Mouse (Mus musculus): ENCODE data around the gene D330045A20Rik.
"Not testable (repeated sequence)": the region's sequence is repeated elsewhere in the genome, so short reads cannot be mapped to it uniquely, and the experiment has no call there.

The D330045A20Rik gene

DNA sequence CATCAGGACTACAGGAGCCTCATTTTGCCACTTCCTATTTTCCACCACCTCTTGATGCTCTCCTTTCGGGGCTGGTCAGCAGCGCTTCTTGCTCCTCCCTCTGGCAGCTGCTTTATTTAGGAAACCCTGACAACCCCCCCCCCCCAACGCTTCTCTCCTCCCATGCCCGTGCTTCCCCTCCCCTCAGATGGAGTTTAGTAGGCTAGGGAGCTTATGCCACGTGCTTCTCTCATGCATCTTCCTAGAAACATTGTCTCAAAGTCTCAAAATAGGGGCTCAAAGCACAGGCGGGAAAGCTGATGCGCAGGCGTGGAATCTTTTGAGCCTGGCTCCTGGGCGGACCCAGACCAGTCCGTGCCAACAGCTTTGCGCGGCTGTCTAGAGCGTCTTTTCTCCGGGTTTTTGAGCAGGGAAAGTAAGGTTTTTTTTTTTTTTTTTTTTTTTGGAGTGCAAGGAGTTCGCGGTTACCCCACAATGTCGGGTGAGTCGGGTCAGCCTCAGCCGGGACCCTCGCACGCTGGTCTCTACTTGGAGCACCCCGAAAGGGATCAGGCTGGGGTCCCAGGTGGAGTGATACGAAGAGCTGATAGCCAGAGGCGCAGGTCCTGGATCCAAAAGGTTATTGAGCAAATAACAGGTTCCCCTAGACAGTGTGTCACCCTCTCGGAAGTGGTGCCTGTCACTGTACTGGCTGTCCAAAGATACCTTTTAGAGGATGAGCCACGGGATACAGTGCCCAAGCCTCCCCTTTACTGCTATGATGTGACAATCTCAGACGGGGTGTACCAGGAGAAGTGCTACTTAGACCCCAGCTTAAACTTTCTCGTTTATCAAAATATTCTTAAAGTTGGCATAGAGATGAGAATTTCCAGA is at the start of gene D330045A20Rik:
TSS of gene D330045A20Rik (plus strand) at position 346 of the 873 bp plus-strand sequence.
- in situ Hi-C loops (cut with MboI; ENCODE audit: low pct_unique_long_range_greater_than_20kb in 1 of 2, low sequenced_read_pairs in 2 of 2, unreplicated experiment in 1 of 2), result no loop called here

DNA sequence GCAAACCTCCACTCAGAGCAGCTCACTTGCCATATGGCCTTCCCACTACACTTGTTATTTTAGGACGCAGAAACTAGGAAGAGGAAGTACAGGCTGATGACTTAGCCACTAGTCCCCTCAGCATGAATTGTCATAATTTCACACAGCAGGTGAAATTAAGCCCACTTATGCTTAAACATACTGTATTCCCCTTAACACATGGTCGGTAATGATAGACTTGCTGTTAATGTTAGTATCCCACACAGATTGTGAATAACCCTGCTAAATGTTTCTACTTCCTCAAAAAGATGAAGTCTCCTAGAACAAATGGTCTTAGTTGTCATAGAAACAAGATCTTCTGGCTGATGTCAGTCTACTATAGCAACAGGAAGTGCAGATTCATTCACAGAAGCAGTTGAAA is 47.6 kb upstream of the D330045A20Rik start:
- in situ Hi-C loops (cut with MboI; ENCODE audit: low pct_unique_long_range_greater_than_20kb in 1 of 2, low sequenced_read_pairs in 2 of 2, unreplicated experiment in 1 of 2), result no loop called here

- in situ Hi-C loops (cut with MboI; ENCODE audit: low pct_unique_long_range_greater_than_20kb in 1 of 2, low sequenced_read_pairs in 2 of 2, unreplicated experiment in 1 of 2), result no loop called here
Measured at GRCm38 (mm10) chrX:139435202-139435601, 45.0 kb upstream of the D330045A20Rik start.

- in situ Hi-C loops (cut with MboI; ENCODE audit: low pct_unique_long_range_greater_than_20kb in 1 of 2, low sequenced_read_pairs in 2 of 2, unreplicated experiment in 1 of 2), result not testable (repeated sequence)
Measured at GRCm38 (mm10) chrX:139441057-139441456, 39.1 kb upstream of the D330045A20Rik start.

- in situ Hi-C loops (cut with MboI; ENCODE audit: low pct_unique_long_range_greater_than_20kb in 1 of 2, low sequenced_read_pairs in 2 of 2, unreplicated experiment in 1 of 2), result no loop called here
Measured at GRCm38 (mm10) chrX:139456812-139457211, 23.4 kb upstream of the D330045A20Rik start.

- in situ Hi-C loops (cut with MboI; ENCODE audit: low pct_unique_long_range_greater_than_20kb in 1 of 2, low sequenced_read_pairs in 2 of 2, unreplicated experiment in 1 of 2), result no loop called here
Measured at GRCm38 (mm10) chrX:139482083-139482482, 1.9 kb downstream of the D330045A20Rik start.

- in situ Hi-C loops (cut with MboI; ENCODE audit: low pct_unique_long_range_greater_than_20kb in 1 of 2, low sequenced_read_pairs in 2 of 2, unreplicated experiment in 1 of 2), result no loop called here
Measured at GRCm38 (mm10) chrX:139484974-139485373, 4.8 kb downstream of the D330045A20Rik start.

- in situ Hi-C loops (cut with MboI; ENCODE audit: low pct_unique_long_range_greater_than_20kb in 1 of 2, low sequenced_read_pairs in 2 of 2, unreplicated experiment in 1 of 2), result no loop called here
Measured at GRCm38 (mm10) chrX:139516156-139516555, 36.0 kb downstream of the D330045A20Rik start.

DNA sequence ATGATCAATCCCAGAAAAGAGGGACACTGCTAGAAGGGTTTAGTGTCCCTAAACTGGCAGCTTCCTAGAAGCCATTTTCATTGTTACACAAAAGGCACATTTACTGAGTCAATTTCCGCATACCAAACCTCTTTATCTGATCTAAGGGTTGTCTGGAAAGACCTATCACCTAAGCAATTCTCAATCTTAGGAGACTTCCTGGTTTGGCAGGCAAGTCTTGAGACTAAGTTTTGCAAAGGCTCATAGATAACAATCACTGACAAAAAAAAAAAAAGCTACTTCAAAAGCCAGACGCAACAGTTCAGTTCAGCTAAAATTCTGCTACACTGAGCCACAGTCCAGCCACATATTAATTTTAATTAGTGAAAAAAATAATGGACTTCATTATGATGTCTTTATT is 39.1 kb downstream of the D330045A20Rik start:
- in situ Hi-C loops (cut with MboI; ENCODE audit: low pct_unique_long_range_greater_than_20kb in 1 of 2, low sequenced_read_pairs in 2 of 2, unreplicated experiment in 1 of 2), result no loop called here

GRCm38 (mm10) chrX:139524303-139525091 is 44.3 kb downstream of the D330045A20Rik start:
- in situ Hi-C loops (cut with MboI; ENCODE audit: low pct_unique_long_range_greater_than_20kb in 1 of 2, low sequenced_read_pairs in 2 of 2, unreplicated experiment in 1 of 2), result no loop called here

DNA sequence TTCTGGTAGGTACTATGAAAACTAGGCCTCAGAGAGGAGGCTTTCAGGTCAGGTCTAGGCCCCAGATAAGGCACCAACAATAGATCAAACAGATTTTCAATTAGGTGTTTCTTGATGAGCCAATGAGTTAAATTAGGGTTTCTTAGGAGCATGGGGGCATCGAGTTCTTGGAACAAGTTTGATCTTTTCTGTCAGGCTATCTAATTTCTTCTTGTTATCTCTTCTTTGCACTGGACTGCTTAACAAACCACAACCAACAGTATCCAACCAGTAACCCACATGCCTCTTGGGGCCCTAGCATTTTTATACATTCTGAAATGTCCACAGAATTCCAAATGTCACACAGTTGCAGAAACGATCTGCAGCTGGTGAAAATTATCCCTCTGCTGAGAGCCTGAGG is 45.6 kb downstream of the D330045A20Rik start:
- in situ Hi-C loops (cut with MboI; ENCODE audit: low pct_unique_long_range_greater_than_20kb in 1 of 2, low sequenced_read_pairs in 2 of 2, unreplicated experiment in 1 of 2), result no loop called here

- in situ Hi-C loops (cut with MboI; ENCODE audit: low pct_unique_long_range_greater_than_20kb in 1 of 2, low sequenced_read_pairs in 2 of 2, unreplicated experiment in 1 of 2), result no loop called here
Measured at GRCm38 (mm10) chrX:139526984-139527383, 46.8 kb downstream of the D330045A20Rik start.

DNA sequence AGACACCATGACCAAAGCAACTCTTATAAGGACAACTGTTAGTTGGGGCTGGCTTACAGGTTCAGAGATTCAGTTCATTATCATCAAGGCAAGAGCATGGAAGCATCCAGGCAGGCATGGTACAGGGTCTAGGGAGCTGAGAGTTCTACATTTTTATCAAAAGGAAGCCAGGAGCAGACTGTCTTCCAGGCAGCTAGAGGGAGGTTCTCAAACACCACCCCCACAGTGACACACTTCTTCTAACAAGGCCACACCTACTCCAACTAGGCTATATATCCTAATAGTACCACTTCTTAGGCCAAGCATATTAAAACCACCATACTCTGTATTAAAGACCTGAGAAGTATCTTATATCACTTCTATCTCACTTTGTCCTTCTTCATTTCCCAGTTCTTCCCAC is 49.5 kb downstream of the D330045A20Rik start:
- in situ Hi-C loops (cut with MboI; ENCODE audit: low pct_unique_long_range_greater_than_20kb in 1 of 2, low sequenced_read_pairs in 2 of 2, unreplicated experiment in 1 of 2), result no loop called here

DNA sequence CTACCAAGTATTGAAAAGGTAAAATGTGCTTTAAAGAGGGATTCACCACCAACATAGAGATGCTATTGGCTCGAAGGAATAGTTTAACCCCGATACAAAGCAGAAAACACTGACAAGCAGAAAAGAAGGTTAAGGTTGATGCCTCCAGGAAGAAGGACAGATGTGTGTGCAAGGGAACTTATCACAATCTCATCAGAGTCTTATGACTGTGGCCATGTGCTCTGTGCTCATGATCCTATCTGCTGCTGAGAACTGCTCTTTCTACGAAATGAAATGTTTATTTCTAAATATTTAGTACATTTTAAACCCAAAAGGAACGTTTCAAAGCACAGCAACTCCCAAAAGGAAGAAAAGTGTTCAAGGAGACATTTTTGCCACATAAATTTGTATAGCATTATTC is 52.1 kb downstream of the D330045A20Rik start:
- in situ Hi-C loops (cut with MboI; ENCODE audit: low pct_unique_long_range_greater_than_20kb in 1 of 2, low sequenced_read_pairs in 2 of 2, unreplicated experiment in 1 of 2), result no loop called here

- in situ Hi-C loops (cut with MboI; ENCODE audit: low pct_unique_long_range_greater_than_20kb in 1 of 2, low sequenced_read_pairs in 2 of 2, unreplicated experiment in 1 of 2), result no loop called here
Measured at GRCm38 (mm10) chrX:139537641-139538397, 57.7 kb downstream of the D330045A20Rik start.

- in situ Hi-C loops (cut with MboI; ENCODE audit: low pct_unique_long_range_greater_than_20kb in 1 of 2, low sequenced_read_pairs in 2 of 2, unreplicated experiment in 1 of 2), result no loop called here
Measured at GRCm38 (mm10) chrX:139543726-139544125, 63.6 kb downstream of the D330045A20Rik start.

DNA sequence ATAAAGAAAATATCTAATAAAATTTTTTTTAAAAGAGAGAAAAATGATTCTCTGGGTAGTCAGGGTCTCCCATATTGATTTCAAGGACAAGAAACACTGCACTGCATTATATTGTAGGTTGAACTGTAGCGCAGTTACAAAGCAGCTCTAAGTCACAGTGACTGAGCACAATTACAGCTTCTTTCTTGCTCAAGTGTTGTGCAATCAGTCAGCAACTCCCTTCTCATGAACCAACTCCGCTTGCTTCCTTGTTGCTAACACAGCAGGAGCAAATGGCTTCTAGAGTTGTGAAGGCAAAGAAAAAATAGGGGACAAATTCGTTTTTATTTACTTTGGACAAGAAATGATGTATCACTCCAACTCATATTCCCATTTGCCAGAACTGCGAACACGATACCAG is 70.3 kb downstream of the D330045A20Rik start:
- in situ Hi-C loops (cut with MboI; ENCODE audit: low pct_unique_long_range_greater_than_20kb in 1 of 2, low sequenced_read_pairs in 2 of 2, unreplicated experiment in 1 of 2), result no loop called here

DNA sequence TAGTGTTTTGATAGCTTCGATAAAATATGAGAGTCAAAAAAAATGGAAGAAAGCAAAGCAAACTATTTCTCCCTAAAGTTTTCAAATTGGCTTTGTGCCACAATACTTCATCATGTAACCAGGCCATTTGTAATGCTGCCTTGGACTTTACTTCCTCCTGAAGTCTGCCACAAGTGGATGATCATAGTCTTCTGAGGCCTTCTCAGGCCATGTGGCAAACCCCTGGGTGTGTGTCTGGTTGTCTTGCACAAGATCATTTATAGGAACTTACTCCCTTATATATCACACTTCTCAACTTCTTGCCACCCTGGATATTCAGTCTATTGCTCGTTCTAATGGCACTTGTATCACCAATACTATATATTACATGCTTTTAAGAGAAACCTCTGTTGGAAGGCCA is 71.9 kb downstream of the D330045A20Rik start:
- in situ Hi-C loops (cut with MboI; ENCODE audit: low pct_unique_long_range_greater_than_20kb in 1 of 2, low sequenced_read_pairs in 2 of 2, unreplicated experiment in 1 of 2), result no loop called here

All from mouse embryonic stem cell (cell line).